8 mouse cellular contexts compared by ENCODE assay signal in genomic region chr2:164047197-164047690, GRCm38 (mm10). TPM values are rescaled to one million over a fixed set of nuclear protein-coding genes. Genes with fewer than 3 reads are reported as not detected.
DNase-seq lines count a peak whose midpoint lies in the region; ATAC-seq and TF ChIP-seq lines count a peak whose summit lies in the region.

No protein-coding gene starts in this region.

- H3K9me3 ChIP-seq in kidney, postnatal 0 days (replicated peaks; ENCODE audit: low read length) = no peaks in the 10 kb centered on the region

- peak overlapping the region; percentile 52 for H3K4me2 ChIP-seq in kidney, postnatal 0 days (ENCODE audit: low read length)

- ATAC-seq in granulocyte monocyte progenitor cell, adult 5-6 weeks (replicated peaks; ENCODE audit: poor library complexity, severe bottlenecking) = peak; percentile 90
- ATAC-seq in kidney, postnatal 0 days (replicated peaks; ENCODE audit: low FRiP score, low read depth) = peak; percentile 74

- H3K27me3 ChIP-seq in kidney, postnatal 0 days (ENCODE audit: insufficient read depth, low read length) = no peaks in the 10 kb centered on the region

- H3K9ac ChIP-seq in kidney, postnatal 0 days (ENCODE audit: low read depth, low read length) = no peak overlapping the region

- no peak overlapping the region for H3K27ac ChIP-seq in kidney, postnatal 0 days
- no peak overlapping the region for H3K27ac ChIP-seq in layer of hippocampus, adult 2 months

- 4% methylated on average over 14 of the region's 16 CpGs for WGBS in kidney, postnatal 0 days

- peaks cover 3% of the 10 kb centered on the region; the same call in 1 of the 2 replicates for H3K36me3 ChIP-seq in kidney, postnatal 0 days (ENCODE audit: insufficient read depth, low read length)

- H3K4me3 ChIP-seq in kidney, postnatal 0 days (replicated peaks; ENCODE audit: low read depth, low read length) = peak overlapping the region; percentile 20
- no peak overlapping the region for H3K4me3 ChIP-seq in layer of hippocampus, adult 2 months

- DNase-seq in adrenal gland, postnatal 10 days = peak; percentile 26
- DNase-seq in adrenal gland, adult 8-10 months = no peak
- DNase-seq in cerebellum, adult 8-10 months = peak; percentile 62
- DNase-seq in kidney, postnatal 0 days (ENCODE audit: low spot score) = peak; percentile 46
- DNase-seq in lung, postnatal 36 days = peak; percentile 65
- DNase-seq in spleen, postnatal 36 days (ENCODE audit: low spot score in 2 of 2) = peak; percentile 57 to 66
- no peak for DNase-seq in layer of hippocampus, adult 2 months (ENCODE audit: low spot score in 2 of 2)

- 0 out of 2 replicates have a peak, but pooled peaks cover 2% of the 10 kb centered on the region for H3K4me1 ChIP-seq in kidney, postnatal 0 days (replicated peaks; ENCODE audit: insufficient read depth, low read length)

- no peak for TF ChIP-seq CTCF in kidney, postnatal 0 days (IDR thresholded peaks at IDR 0.05; ENCODE audit: low read depth)
- no peak for TF ChIP-seq CTCF in layer of hippocampus, adult 2 months (conservative IDR thresholded peaks at IDR 0.05)

RNA-seq across cellular contexts. Expression of gene Pabpc1l, which starts 22.0 kb away (rescaled TPM):
- 1 to 10 TPM; 1.9 to 2.5 TPM for total RNA-seq in adrenal gland, postnatal 10 days (2021)
- total RNA-seq in adrenal gland, adult 8-10 months (2022) = 1 to 10 TPM in 3 of 4 experiments, under 1 TPM in 1; 0.56 to 2.2 (median 1.3) TPM
- total RNA-seq in granulocyte monocyte progenitor cell, adult 5-6 weeks (2014; fragmentation: Nextera tagmentation) = not detected in 2 replicates
- total RNA-seq in granulocyte monocyte progenitor cell, adult 5-6 weeks (2017) = not detected in 2 replicates
- 2.7 and 4.0 TPM in 2 replicates for polyA plus RNA-seq in kidney, postnatal 0 days (2015; fragmentation: Nextera tagmentation; extraction: Ambion mirVana)
- total RNA-seq in layer of hippocampus, adult 2 months (2021) = 1 to 10 TPM; 1.1 to 1.2 TPM

RNA-seq across cellular contexts. Expression of gene Stk4, which starts 22.9 kb away (rescaled TPM):
- 10 to 100 TPM; 27.9 to 30.1 TPM for total RNA-seq in adrenal gland, postnatal 10 days (2021)
- 10 to 100 TPM; 27.4 to 38.9 (median 36.4) TPM for total RNA-seq in adrenal gland, adult 8-10 months (2022)
- 132 and 145 TPM in 2 replicates for total RNA-seq in granulocyte monocyte progenitor cell, adult 5-6 weeks (2014; fragmentation: Nextera tagmentation)
- total RNA-seq in granulocyte monocyte progenitor cell, adult 5-6 weeks (2017) = 123 and 133 TPM in 2 replicates
- 15.2 and 17.1 TPM in 2 replicates for polyA plus RNA-seq in kidney, postnatal 0 days (2015; fragmentation: Nextera tagmentation; extraction: Ambion mirVana)
- total RNA-seq in layer of hippocampus, adult 2 months (2021) = 10 to 100 TPM; 46.9 to 50.4 TPM

RNA-seq across cellular contexts. Expression of gene Tomm34, which starts 23.7 kb away (rescaled TPM):
- 10 to 100 TPM; 24.6 to 29.5 TPM for total RNA-seq in adrenal gland, postnatal 10 days (2021)
- 10 to 100 TPM; 44.9 to 54.8 (median 45.7) TPM for total RNA-seq in adrenal gland, adult 8-10 months (2022)
- 58.6 and 64.2 TPM in 2 replicates for total RNA-seq in granulocyte monocyte progenitor cell, adult 5-6 weeks (2014; fragmentation: Nextera tagmentation)
- total RNA-seq in granulocyte monocyte progenitor cell, adult 5-6 weeks (2017) = 41.7 and 51.4 TPM in 2 replicates
- 42.3 and 49.8 TPM in 2 replicates for polyA plus RNA-seq in kidney, postnatal 0 days (2015; fragmentation: Nextera tagmentation; extraction: Ambion mirVana)
- total RNA-seq in layer of hippocampus, adult 2 months (2021) = 100 to 1,000 TPM; 107 to 108 TPM

RNA-seq across cellular contexts. Expression of gene Ywhab, which starts 52.5 kb away (rescaled TPM):
- 100 to 1,000 TPM; 248 to 255 TPM for total RNA-seq in adrenal gland, postnatal 10 days (2021)
- 100 to 1,000 TPM; 219 to 306 (median 257) TPM for total RNA-seq in adrenal gland, adult 8-10 months (2022)
- total RNA-seq in granulocyte monocyte progenitor cell, adult 5-6 weeks (2014; fragmentation: Nextera tagmentation) = 125 and 137 TPM in 2 replicates
- 64.1 and 69.6 TPM in 2 replicates for total RNA-seq in granulocyte monocyte progenitor cell, adult 5-6 weeks (2017)
- 261 and 288 TPM in 2 replicates for polyA plus RNA-seq in kidney, postnatal 0 days (2015; fragmentation: Nextera tagmentation; extraction: Ambion mirVana)
- total RNA-seq in layer of hippocampus, adult 2 months (2021) = 100 to 1,000 TPM; 520 to 529 TPM

Comparison
In these comparisons a context has a peak if more than half of its experiments do, and no peak if none do; other contexts are left out.
1. DNase-seq: peak in adrenal gland, postnatal 10 days (single experiment), cerebellum, adult 8-10 months (single experiment), kidney, postnatal 0 days (single experiment), lung, postnatal 36 days (single experiment) and spleen, postnatal 36 days (2 of 2); none in adrenal gland, adult 8-10 months (single experiment) and layer of hippocampus, adult 2 months (0 of 2).